Mouse (Mus musculus): Measurements from ENCODE around the gene Unc13d.
"Not testable (repeated sequence)": the region's sequence is repeated elsewhere in the genome, so short reads cannot be mapped to it uniquely, and the experiment has no call there.

Unc13d gene

DNA sequence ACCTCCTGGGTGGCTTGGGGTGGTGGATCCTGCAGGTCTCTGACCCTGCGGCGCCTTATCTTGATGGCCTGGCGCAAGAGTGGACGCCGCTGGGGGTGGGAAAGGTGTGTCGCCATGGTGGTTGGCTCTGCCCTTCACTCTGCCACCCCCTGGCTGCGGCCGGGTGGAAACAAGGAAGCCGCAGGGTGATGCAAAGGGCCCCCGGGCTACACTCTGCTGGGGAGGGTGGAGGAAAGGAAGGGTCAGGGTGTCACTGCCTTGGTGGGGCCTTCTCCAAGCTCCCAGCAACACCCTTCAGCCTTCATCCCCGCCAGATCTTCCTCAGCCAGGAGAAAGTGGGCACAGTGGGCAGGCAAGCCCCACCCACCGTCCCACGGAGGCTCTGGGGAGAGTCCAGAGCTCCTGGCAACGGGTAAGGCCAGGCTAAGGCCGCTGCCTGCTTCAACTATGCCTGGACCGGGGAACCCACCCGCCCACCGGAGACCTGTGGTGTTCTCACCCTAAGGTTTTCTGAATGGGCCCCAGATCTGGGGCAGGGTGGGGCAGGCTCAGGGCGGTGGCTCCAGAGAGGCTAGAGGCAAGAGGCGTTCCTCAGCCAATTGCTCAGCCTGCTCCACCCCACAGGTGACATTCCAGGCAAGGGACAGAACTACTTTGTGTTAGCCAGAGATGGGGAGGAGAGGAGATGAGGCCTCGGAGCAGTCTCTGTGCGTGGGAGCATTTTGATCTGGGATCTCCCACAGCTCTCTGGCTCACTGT is at the start of gene Unc13d:
Gene Unc13d (minus strand): TSS at position 516 of the 759 bp plus-strand sequence.
- in situ Hi-C loops (cut with MseI, MboI): no loop called here

DNA sequence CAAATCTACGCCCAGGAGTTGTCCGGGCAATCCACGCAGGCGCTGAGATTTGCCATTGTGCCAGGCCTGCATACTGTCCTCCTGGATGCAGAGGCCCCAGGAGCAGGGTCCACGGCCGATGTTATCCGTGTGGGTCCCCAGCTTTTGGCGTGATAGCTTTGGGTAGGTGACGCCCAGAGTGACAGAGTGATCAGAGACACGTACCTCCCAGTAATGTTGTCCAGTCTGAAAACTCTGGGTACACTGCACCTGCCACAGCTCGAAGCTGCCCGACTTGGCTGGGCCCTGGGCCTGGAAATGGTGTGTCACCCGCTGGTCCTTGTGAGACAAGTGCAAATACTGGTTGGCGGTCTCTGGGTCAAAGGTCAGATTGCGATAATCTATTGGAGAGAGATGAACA is 48.5 kb upstream of the Unc13d start:
- in situ Hi-C loops (cut with MseI, MboI): no loop called here

DNA sequence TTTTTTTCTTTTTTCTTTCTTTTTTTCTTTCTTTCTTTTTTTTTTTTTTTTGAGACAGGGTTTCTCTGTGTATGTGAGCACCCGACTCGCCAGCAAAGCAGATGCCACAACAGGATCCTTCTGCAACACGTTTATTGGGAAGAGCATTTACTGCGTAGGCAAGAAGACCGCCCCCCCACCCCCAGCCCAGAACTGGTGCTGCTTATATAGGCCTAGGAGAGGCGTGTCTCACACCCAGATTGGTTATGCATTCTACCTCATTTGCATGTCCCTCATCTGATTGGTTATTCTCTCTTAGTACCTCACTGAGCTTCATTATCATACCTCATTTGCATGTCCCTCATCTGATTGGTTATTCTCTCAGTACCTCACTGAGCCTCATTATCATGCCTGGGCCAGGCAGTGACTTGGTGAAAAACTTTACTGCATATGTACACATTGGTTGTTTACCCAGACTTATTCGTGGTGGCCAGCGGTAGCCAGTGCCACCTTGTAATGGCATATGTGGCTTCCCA is 44.0 kb upstream of the Unc13d start:
- in situ Hi-C loops (cut with MseI, MboI): not testable (repeated sequence)

DNA sequence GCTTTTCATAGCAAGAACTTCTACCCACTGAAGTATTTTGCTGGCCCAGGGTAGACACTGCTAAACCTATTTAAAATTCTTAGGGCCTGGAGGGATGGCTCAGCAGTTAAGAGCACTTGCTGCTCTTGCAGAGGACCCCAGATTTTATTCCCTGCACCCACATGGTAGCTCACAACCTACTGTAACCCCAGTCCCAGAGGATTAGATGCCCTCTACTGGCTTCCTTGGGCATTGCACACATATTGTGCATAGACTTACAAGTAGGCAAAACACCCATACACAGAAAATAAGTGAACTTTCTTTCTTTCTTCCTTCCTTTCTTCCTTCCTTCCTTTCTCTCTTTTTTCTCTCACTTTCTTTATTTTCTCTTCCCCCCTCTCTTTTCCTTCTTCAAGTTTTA is 40.1 kb upstream of the Unc13d start:
- in situ Hi-C loops (cut with MseI, MboI): no loop called here

DNA sequence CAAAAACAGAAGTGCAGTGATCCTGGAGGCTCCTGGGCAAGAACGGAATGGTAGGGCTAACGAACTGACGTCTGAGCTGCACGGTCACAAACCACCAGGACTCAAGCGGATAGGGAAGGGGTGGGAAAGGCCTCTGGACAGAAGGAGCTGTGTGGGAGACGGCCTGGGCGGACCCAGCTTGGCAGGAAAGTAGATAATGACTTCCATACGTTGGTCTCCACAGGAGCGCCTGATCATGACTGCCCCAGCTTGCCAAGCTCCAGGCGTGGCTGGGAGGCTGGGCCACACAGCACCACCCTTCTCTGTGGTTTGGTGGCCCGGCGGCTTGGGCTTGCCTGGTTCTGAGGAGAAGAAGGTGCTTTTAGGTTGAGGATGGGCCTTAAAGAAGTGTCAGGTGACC is 39.5 kb upstream of the Unc13d start:
- in situ Hi-C loops (cut with MseI, MboI): no loop called here

DNA sequence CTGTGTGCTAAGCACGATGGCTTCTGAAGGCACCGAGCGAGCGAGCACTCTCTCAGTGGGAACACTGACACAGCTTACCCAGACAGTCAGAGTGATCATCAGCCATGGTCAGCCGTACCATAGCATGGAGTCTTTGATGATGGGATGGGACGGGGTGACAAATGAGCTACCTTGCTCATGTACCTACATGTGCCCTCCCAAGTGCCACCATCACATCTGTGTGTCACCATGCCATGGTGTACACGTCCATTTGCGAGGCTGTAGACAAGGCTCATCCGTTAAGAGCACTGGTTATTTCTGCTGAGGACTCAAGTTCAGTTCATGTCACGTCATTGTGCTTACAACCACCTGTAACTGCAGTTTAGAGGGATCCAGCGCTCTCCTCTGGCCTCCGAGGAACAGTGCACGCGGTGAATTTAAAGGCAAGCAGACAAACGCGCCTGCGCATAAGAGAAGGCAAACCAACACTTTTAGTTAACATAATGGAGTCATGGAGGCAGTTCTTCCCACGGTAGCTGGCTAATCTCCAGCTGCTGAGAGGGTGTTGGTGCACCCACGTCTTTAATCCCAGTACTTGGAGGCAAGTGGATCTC is 33.9 kb upstream of the Unc13d start:
- in situ Hi-C loops (cut with MseI, MboI): no loop called here

DNA sequence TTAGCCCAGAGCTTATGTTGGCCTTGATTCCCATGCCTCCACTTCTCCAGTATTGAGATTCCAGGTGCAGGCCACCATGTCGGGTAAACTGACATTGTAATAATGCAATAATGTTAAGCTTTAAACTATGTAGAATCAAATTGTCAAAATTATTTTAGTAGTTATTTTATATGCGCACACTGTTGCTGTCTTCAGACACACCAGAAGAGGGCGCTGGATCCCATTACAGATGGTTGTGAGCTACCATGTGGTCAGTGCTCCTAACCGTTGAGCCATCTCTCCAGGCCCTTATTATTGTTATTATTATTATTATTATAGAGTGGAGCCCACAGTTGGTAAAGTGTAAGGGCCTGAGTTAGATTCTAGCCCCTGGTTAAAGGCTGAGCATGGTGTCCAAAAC is 33.3 kb upstream of the Unc13d start:
- in situ Hi-C loops (cut with MseI, MboI): no loop called here

DNA sequence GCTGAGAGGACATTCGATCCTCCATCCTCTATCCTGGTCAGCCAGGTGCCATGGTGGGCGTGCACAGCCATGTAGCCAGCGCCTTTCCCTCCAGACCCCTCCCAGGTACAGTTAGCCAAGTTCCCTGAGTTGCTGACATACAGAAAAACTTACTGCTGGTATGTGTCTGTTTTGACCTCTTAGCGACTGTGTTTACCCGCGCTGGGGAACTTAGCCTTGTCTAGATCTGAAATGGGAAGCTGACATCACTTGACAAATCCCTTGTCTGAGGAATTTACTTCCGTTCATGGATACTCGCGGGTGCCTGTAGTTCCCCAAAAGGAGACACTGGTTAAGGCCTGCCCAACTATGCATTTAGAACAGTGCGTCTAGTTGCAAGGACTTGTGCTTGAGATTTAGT is 32.8 kb upstream of the Unc13d start:
- in situ Hi-C loops (cut with MseI, MboI): no loop called here

DNA sequence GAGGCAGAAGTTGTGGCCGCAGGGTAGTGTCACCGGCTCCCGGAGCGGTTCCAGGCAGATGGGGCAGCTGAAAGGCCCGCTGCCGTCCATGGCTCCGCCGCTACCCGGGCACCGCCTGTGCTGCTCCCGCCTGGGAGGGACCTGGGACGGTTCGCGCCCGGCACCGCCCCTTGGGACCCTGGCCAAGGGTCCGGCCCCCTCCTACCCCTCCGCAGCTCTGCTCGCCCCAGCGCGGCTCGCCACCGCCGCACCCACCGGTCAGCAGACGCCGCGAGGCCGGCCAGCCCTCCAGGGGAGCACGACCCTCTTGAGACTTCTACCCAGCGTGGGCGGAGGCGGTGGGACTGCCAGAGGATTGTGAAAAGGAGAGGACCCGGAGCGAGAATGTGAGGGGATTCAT is 32.4 kb upstream of the Unc13d start:
- in situ Hi-C loops (cut with MseI, MboI): no loop called here

DNA sequence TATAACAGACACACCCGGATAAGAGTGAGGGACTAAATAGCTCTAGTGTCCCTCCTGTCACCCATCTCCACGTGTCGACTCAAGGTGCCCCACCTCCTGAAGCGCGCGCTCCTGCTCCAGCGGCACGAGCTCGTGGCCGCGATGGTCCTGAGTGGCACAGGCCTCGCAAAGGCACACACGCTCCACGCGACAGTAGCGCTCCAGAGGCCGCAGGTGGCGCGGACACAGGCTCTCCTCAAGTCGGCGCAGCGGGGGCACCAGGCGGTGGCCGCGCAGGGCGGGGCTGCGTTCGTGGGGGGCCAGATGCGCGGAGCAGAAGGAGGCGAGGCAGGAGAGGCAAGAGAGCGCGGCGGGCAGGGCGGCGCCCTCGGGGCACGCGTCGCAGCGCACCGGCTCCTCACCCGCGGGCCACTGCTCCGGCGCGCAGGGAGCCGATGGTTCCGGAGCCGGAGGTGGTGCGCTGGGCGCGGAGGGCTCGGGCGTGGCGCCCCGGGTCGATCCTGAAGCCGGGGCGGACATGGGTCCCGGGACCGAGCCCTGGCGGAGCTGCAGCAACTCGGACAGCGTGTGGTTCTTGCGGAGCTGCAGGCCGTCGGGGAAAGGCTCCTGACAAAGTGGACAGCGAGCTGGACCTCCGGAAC is 31.8 kb upstream of the Unc13d start:
- in situ Hi-C loops (cut with MseI, MboI): no loop called here

DNA sequence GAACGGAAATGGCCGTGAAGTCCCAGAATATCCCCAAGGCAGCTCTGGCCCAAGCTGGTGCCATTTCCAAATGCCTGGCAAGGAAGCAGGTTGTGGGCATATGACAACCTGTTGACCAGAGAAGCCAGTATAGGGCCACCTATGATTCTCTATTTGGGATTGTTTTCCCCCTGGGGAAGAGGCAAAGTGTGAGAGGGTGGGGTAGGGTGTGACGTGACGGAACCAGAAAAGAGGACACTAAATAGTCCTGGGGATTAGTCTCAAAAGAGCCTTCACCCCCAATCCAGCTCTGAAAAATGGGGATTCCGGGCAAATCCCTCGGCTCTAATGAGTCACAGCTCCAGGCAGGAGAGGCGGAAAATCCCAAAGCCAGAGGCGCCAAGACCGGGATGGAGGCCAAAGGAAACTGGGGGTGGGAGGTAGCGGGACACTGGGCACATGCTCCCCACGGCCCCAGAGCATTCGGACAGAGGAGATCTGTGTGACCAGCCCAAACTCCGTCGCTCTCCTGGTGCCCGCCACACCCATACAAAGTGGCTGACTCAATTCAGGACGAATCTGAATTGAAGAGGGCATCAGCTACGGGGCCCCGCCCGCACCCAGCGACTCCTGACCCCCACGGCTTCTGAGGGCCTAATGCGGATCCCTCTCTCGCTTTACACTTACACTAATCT is 30.8 kb upstream of the Unc13d start:
- in situ Hi-C loops (cut with MseI, MboI): no loop called here

DNA sequence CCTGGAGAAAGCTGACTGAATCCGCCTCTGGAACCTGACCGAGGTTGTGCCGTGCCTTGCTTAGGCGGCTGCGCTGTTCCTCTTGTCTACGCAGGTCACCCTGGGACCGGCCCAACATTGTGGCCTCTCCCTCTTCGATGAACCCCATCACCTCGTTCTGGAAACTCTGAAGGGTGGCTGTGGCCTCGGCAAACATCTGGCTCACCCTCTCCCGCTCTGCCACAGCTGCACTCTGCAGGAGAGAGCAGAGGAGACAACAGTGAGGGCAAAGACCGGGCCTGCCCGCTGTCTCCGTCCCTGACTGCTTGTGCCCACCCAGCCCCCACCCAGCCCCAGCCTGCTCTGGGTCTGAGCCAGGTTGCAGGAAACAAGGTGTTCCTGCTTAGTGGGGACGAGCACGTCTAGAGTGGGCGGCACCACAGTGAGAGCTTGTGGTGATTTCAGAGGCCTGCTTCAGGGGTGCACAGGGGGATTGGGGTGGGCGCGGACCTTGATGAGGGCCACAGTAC is 30.1 kb upstream of the Unc13d start:
- in situ Hi-C loops (cut with MseI, MboI): no loop called here

DNA sequence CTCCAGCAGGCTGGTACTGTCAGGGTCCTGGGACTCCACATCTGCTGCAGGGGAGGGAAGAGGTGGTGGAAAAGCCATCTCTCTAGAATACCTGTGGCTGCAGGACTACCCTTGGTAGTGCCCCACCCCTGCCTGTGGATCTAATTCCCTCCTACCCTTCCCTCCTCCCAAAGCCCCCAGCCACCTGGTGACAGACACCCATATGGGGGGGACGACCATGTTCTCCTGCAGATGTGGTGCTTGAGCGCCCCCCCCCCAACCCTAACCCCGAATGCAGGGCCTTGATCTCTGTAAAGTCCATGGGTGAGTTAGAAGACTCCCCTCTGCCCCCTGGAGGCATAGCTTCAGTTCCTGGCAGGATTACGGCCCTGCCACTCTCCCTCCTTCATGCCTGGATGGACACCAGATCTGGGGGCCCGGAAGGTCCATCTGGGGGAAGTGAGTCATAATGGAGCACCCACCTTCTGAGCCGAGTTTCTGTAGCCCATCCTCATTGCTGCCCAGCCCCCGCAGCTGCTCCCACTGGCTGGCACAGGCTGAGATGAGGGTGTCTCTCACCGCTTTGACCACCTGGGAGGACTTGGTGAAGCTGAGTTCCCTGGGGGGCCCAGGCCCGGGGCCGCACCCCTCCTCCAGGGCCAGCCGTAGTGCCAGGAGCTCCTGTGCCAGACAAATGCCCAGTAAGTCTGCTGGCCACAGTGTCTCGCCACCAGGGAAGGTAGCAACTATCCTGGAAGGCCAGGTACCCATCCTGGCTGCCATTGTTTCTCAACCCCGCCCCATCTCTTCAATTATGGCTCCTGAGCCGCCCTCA is 29.4 kb upstream of the Unc13d start:
- in situ Hi-C loops (cut with MseI, MboI): no loop called here

DNA sequence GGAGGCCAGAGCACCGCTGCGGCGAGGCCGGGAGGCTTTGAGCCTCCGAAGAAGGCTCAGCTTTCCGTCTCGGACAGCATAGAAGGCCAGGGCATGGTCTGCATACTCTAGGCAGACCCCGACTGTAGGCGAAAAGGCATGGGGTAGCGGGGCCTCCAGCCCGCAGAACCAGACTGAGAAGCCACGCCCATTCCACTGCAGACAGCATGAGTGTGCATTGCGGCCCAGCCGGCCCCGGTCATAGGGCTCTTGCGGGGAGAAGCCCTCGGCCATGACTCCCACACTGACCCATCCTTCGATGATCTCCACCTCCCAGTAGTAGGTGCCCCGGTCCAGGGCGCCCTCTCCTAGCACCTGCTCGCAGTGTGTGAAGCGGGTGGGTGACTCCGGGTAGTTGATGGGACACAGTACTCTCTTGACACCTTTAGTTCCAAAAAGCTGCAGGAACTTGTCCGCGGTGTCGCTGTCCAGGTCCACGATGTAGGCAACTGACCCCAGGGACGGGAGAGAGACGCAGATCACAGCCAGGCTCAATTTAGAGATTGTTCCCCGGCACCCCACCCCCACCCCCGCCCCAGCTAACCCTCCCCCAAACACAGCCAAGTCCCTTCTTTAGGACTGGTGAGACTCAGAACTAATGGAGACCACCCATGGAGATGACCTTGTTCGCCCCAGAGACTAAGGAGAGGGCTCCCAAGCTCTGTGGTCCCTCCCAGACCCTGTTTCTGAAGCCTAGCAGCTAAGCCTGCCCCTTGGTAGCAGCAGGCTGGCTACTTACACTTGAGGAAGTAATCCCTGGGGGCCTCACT is 28.6 kb upstream of the Unc13d start:
- in situ Hi-C loops (cut with MseI, MboI): no loop called here

DNA sequence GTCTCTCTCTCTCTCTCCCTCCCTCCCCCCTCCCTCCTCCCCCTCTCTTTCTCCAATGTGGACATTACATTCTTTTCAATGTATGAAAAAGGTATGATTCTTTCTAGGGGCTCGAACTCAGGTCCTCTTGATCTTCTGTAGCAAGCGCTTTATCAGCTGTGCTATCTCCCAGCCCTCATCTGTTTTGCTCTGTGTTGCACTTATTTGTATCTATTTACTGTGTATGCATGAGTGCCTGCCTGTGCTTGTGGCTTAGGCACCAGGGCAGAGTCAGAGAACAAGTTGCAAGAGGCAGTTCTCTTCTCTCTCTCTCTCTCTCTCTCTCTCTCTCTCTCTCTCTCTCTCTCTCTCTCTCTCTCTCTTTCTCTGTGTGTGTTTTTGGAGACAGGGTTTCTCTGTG is 27.3 kb upstream of the Unc13d start:
- in situ Hi-C loops (cut with MseI, MboI): no loop called here

DNA sequence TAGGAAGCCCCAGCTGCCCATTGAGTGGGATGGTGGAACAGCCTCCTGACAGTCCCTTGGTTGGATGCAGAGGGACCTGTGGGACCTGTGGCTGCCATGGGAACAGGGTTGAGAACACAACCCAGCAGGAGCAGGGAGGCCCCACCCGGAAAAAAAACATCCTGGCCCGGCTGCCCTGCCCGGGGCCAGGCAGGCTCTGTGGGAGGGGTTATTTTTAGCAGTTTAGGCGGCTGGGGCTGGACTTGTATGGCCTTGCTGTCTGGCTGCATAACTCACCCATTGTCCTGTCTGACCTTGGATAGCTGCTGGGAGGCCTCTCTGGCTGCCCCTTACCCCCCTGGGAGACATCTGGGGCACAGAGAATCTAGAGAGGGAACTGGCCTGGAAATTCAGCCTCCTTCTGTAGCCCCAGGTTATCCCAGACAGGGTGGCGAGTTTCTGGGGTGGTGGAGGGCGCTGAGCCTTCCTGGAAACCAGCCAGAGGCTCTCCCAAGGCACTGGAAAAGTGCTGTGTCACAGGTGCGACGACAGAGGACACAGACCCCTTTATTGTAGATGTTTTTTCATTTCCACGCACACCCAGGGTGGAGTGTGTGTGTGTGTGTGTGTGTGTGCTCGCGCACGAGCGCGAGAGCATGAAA is 26.4 kb upstream of the Unc13d start:
- in situ Hi-C loops (cut with MseI, MboI): no loop called here

DNA sequence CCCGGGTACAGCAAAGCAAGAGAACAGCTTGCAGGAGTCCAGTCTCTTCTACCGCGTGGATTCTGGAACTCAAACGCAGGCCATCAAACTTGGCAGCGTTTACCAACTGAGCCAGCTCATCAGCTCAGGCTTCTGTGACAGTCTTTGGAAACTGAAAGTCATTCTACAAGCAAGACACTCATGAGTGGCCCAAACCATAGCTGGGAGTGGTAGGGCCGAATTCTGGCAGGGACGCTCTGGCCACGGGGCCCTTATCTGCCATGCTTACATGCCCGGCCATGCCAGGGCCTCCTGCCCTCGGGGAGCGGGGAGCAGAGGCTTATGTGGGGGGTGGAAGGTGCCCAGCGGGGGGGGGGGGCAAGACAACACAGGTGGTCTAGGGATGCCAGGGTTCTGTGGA is 25.8 kb upstream of the Unc13d start:
- in situ Hi-C loops (cut with MseI, MboI): no loop called here

DNA sequence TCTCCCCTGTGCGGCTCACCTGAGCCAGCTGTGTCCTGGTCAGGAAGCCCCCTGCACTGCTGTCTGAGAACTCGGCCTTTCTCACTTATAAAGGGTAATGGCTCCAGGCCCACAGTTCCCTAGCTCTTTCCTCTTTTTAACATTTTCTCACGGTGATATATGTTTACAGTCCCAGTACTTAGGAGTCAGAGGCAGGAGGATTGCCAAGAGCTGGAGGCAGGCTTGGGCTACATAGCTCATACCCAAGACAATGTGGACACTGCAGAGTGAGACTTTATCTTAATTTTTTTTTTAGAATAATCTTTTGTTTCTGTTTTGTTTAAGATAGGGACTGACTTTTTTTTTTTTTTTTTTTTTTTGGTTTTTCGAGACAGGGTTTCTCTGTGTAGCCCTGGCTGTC is 24.7 kb upstream of the Unc13d start:
- in situ Hi-C loops (cut with MseI, MboI): no loop called here

DNA sequence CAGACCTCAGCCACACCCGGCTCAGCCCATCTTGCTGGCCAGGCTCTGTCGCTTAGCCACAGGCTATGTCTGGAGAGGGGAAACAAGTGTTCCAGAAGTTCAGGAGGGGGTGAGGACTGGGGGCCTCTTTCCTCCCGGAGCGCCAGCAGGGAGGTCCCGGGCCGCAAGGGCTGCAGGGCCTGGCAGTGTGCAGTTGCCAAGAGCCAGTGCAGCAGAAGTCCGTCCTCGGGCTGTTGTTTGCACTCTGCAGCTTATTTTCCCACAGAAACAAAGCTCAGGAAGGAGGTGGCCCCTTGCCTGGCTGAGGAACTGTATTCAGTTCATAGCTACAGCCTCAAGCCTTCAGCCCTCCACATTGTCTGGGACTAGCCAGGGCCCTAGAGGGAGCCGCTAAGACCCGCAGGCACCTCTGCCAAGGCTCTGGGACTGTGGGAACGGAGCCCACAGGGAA is 24.2 kb upstream of the Unc13d start:
- in situ Hi-C loops (cut with MseI, MboI): no loop called here

DNA sequence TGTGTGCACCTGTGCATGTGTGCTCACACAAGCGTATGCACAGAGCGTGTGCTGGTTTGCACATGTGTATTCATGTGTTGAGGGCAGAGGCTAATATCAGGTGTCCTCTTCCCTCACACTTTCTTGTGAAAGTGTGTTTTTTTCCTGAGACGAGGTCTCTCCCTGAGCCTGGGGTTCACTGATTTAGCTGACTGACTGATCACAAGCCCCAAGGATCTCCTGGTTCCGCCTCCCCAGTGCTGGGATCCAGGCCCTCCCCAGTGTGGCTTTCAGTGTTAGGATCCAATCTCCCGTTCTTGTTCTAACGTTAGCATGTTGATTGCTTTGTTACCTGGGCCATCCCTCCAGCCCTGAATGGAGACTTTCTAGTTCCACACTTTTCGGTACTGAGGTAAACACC is 23.1 kb upstream of the Unc13d start:
- in situ Hi-C loops (cut with MseI, MboI): no loop called here

Data from mouse trophoblast stem cell (cell line).